Mouse (Mus musculus) heart, embryonic 11.5 days (tissue): Measurements from ENCODE around the gene Fam219b. TPM values are rescaled to one million over a fixed set of nuclear protein-coding genes. Genes with fewer than 3 reads are reported as not detected.
A peak's percentile ranks its signal among the peaks of the same experiment; 100 is the strongest.

Source experiments
- ATAC-seq: fragments of 200-750 bp; cut with Nextera tagmentation; replicated peaks from 2 replicates; pipeline ENCODE4 v1.8.0; 2017; ENCODE audit warnings: moderate library complexity; ENCODE audit not compliant: insufficient number of reproducible peaks, low FRiP score, low TSS enrichment
- H3K27ac ChIP-seq: fragments of 300-500 bp; sonication (generic); 2 replicates; pipeline ENCODE4 v1.5.1; 2014; ENCODE audit warnings: mild to moderate bottlenecking, low read depth, low read length
- H3K27me3 ChIP-seq: fragments of 300-500 bp; sonication (generic); 2 replicates; pipeline ENCODE4 v1.6.1; 2014; ENCODE audit warnings: mild to moderate bottlenecking, low read length, mixed read lengths; ENCODE audit not compliant: control insufficient read depth, insufficient read depth
- H3K36me3 ChIP-seq: fragments of 300-500 bp; sonication (generic); 2 replicates; pipeline ENCODE4 v1.6.1; 2014; ENCODE audit warnings: mild to moderate bottlenecking, low read length, moderate library complexity, mixed read lengths; ENCODE audit not compliant: control insufficient read depth, insufficient read depth
- H3K4me1 ChIP-seq: fragments of 300-500 bp; sonication (generic); 2 replicates; pipeline ENCODE4 v1.6.1; 2014; ENCODE audit warnings: low read length; ENCODE audit not compliant: control insufficient read depth, insufficient read depth
- H3K4me2 ChIP-seq: fragments of 300-500 bp; sonication (generic); 2 replicates; pipeline ENCODE4 v1.6.1; 2014; ENCODE audit warnings: mild to moderate bottlenecking, moderate library complexity
- H3K4me3 ChIP-seq: fragments of 300-500 bp; sonication (generic); 2 replicates; pipeline ENCODE4 v1.5.1; 2014; ENCODE audit warnings: low read depth, low read length
- H3K9ac ChIP-seq: fragments of 300-500 bp; sonication (generic); 2 replicates; pipeline ENCODE4 v1.6.1; 2014; ENCODE audit warnings: mild to moderate bottlenecking, low read depth, low read length, moderate library complexity
- H3K9me3 ChIP-seq: fragments of 300-500 bp; sonication (generic); replicated peaks from 2 replicates; pipeline ENCODE4 v1.6.1; 2016; ENCODE audit warnings: low read length; ENCODE audit not compliant: control insufficient read depth
- WGBS: fragments of 180-500 bp; shearing (Covaris S2); extraction: QIAGEN DNeasy Blood & Tissue Kit; methylation state at CpG from one replicate; pipeline ENCODE4 v1.1.7; 2014; ENCODE audit not compliant: insufficient replicate concordance; 5-methylcytosine and 5-hydroxymethylcytosine counted together
- polyA plus RNA-seq: library from polyadenylated mRNA; unstranded; fragments of >200 nt; fragmentation: Nextera tagmentation; extraction: Ambion mirVana; gene quantifications from 2 replicates; pipeline ENCODE4 v1.2.1, GENCODE M21; 2014

Fam219b gene
- polyA plus RNA-seq, 1 experiment from 2014 or later = 12.6 TPM

GRCm38 (mm10) chr9:57577144-57577849 lies 40.0 kb downstream of the Fam219b start:
- no peak overlapping the region for H3K27ac ChIP-seq
- WGBS = 75% methylated on average over 6 of the region's 6 CpGs
- no peak overlapping the region for H3K4me2 ChIP-seq
- peaks cover 3% of the 10 kb centered on the region; the same call in 1 of the 2 replicates for H3K4me1 ChIP-seq
- no peak for ATAC-seq
- H3K9me3 ChIP-seq = no peaks in the 10 kb centered on the region
- no peaks in the 10 kb centered on the region for H3K27me3 ChIP-seq
- H3K9ac ChIP-seq = 0 out of 2 replicates have a peak overlapping the region, but pooled peaks have one; percentile 28
- H3K4me3 ChIP-seq = no peak overlapping the region
- H3K36me3 ChIP-seq = peaks cover 13% of the 10 kb centered on the region

DNA sequence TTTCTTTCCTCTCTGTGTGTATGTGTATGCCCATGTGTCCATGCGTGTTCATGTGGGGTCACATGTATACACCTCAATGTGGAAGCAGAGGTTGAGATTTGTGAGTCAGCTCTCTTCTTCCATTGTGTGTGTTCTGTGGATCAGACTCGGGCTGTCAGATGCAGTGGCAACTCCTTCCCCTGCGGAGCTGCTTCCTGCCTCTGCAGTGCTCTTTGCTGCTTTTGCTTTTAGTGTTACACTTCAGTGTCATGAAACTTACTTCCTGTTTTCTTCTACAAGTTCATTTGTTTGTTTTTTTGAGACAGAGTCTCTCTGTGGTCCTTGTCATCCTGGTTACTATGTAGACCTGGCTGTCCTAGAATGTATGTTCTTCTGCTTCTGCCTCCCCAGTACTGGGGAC lies 47.7 kb downstream of the Fam219b start:
- no peak for ATAC-seq
- H3K9me3 ChIP-seq = no peaks in the 10 kb centered on the region
- H3K4me2 ChIP-seq = no peak overlapping the region
- H3K9ac ChIP-seq = no peak overlapping the region
- H3K36me3 ChIP-seq = peaks cover 14% of the 10 kb centered on the region
- no peak overlapping the region for H3K4me3 ChIP-seq
- 84% methylated on average over 3 of the region's 3 CpGs for WGBS
- peaks cover 8% of the 10 kb centered on the region; the same call in 1 of the 2 replicates for H3K4me1 ChIP-seq
- no peaks in the 10 kb centered on the region for H3K27me3 ChIP-seq
- H3K27ac ChIP-seq = no peak overlapping the region

- Histone ChIP-seq H3K4me1 (peaks cover 21% of the 10 kb centered on the region; the same call in 1 of the 2 replicates), H3K36me3 (peaks cover 2% of the 10 kb centered on the region)
Measured at GRCm38 (mm10) chr9:57589224-57590126, 52.1 kb downstream of the Fam219b start, which contains the start of gene Ulk3. Ulk3 (plus strand) TSS chr9:57589452.

DNA sequence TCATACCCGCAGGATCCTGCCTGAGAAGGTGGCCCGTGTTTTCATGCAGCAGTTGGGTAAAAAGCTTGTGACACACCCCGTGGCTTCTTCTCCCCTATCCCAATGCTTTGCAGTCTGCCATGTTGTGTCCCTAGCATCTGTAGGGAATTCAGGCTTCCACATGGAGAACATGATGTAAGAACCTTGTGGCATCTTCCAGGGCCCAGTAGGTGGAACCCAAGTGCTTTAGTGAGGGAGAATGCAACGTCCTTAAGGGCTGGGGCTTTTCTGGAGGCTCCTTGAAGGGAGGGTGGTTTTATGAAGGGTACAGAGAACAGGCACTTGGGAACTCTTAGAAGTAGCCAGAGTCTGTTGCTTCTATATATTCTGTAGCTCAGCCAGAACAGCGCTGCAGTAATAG lies 53.4 kb downstream of the Fam219b start:
- 36% methylated on average over 5 of the region's 5 CpGs for WGBS
- H3K9ac ChIP-seq = no peak overlapping the region
- H3K27me3 ChIP-seq = no peaks in the 10 kb centered on the region
- ATAC-seq = no peak
- H3K4me2 ChIP-seq = peak overlapping the region; percentile 74; the same call in 1 of the 2 replicates
- H3K4me1 ChIP-seq = peaks cover 22% of the 10 kb centered on the region; the same call in 1 of the 2 replicates
- H3K27ac ChIP-seq = no peak overlapping the region
- H3K36me3 ChIP-seq = peaks cover 2% of the 10 kb centered on the region
- no peak overlapping the region; the same call in 1 of the 2 replicates for H3K4me3 ChIP-seq
- H3K9me3 ChIP-seq = no peaks in the 10 kb centered on the region

More at GRCm38 (mm10) chr9:57589224-57590126, 52.1 kb downstream of the Fam219b start, which contains the start of gene Ulk3:
- Histone ChIP-seq H3K9ac (peak within 1 kb of the TSS; percentile 80), H3K9me3 (no peaks in the 10 kb centered on the region), H3K27ac (peak within 1 kb of the TSS; percentile 70), H3K27me3 (no peaks in the 10 kb centered on the region), H3K4me2 (peak within 1 kb of the TSS; percentile 74), H3K4me3 (peak within 1 kb of the TSS; percentile 63)
- peak; percentile 80 for ATAC-seq
- under 1% methylated on average over 57 of the region's 58 CpGs for WGBS

Other genes starting within 250 kb of the Fam219b start
- gene Ppcdc, start 97.4 kb upstream of the Fam219b start, polyA plus RNA-seq = 18.7 and 21.8 TPM in 2 replicates
- gene Scamp5, start 69.5 kb upstream of the Fam219b start, polyA plus RNA-seq = 5.8 and 7.9 TPM in 2 replicates
- gene Rpp25, start 33.5 kb upstream of the Fam219b start, polyA plus RNA-seq = 16.3 and 17.1 TPM in 2 replicates
- 1,178 and 1,213 TPM in 2 replicates for gene Cox5a, start 16.3 kb upstream of the Fam219b start, polyA plus RNA-seq
- 67.5 and 76.1 TPM in 2 replicates for gene Mpi, start 15.2 kb downstream of the Fam219b start, polyA plus RNA-seq
- 53.3 and 54.9 TPM in 2 replicates for gene Scamp2, start 23.4 kb downstream of the Fam219b start, polyA plus RNA-seq
- 10.0 and 12.4 TPM in 2 replicates for gene Ulk3, start 51.9 kb downstream of the Fam219b start, polyA plus RNA-seq
- not detected in 2 replicates for gene Cplx3, start 68.8 kb downstream of the Fam219b start, polyA plus RNA-seq
- gene Lman1l, start 83.2 kb downstream of the Fam219b start, polyA plus RNA-seq = not detected in 2 replicates
- gene Csk, start 116.1 kb downstream of the Fam219b start, polyA plus RNA-seq = 15.9 and 18.6 TPM in 2 replicates
- gene Cyp1a2, start 146.2 kb downstream of the Fam219b start, polyA plus RNA-seq = not detected in 2 replicates
- not detected in 2 replicates for gene Cyp1a1, start 150.4 kb downstream of the Fam219b start, polyA plus RNA-seq
- 14.3 and 15.5 TPM in 2 replicates for gene Edc3, start 171.0 kb downstream of the Fam219b start, polyA plus RNA-seq
- 64.2 and 73.5 TPM in 2 replicates for gene Clk3, start 228.3 kb downstream of the Fam219b start, polyA plus RNA-seq